Mouse (Mus musculus): ENCODE measurements at regions not wholly inside any gene's neighbourhood (a gene's known extent, or its start where the extent isn't known, plus 50 kb on each side); places are given as distances from the start of the nearest gene placed in this dataset.

DNA sequence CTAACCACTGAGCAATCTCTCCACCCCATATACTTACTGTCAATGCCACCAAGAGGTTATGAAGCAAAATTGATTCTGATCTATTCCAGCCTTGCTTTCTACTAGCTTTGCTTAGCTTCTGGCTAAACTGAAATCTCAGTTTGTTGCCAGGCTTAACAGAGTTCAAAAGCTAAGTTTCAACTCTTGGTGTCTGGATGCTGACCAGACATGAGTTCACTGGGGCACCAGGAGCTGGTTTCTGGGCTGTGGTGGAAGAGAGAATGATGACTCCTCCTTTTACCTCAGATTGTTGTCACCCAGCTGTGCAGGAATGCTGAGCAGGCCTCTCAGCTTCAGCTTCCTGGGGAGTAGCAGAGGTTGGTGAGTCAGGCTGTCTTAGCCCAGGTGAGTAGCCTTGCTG is 464.1 kb upstream of the Nrp1 start:
- DNase-seq (ENCODE audit: low read depth, low spot score): no peak

DNA sequence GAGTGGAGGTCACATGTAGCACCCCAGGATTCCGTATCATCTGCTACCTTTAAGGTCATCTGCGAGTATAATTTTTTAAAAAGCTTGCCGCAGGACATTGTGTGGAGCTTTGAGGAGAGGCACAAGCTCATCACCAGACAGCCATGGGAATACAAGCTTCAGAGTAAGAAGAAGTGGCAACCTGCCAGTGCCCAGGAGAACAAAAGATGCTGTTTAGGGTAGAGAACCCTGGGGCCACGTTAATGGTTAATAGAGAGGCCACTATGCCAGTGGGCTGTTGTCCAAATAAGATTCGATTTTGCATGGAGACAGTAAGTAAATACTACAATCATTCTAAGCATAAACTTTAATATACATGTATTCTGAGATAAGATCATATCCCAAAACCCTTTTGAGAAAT is 450.0 kb upstream of the Nrp1 start:
- DNase-seq (ENCODE audit: low read depth, low spot score): no peak

DNA sequence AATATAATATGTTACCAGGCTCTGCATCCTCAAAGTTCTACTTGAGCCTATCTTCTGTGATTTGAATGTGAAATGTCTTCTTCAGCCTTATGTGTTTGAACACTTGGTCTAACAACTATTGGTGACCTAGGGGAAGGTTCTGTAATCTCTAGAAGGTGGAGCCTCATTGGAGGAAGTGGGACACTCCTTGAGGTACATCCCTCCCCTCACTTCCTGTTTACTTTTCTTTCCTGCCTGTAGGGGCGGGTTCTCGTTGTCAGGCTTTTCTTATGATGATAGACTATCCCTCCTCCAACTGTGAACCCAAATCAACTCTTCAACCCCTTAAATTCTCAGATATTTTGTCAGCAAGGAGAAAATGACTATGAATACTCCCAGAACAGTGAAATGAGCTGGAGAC is 448.8 kb upstream of the Nrp1 start:
- DNase-seq (ENCODE audit: low read depth, low spot score): no peak

DNA sequence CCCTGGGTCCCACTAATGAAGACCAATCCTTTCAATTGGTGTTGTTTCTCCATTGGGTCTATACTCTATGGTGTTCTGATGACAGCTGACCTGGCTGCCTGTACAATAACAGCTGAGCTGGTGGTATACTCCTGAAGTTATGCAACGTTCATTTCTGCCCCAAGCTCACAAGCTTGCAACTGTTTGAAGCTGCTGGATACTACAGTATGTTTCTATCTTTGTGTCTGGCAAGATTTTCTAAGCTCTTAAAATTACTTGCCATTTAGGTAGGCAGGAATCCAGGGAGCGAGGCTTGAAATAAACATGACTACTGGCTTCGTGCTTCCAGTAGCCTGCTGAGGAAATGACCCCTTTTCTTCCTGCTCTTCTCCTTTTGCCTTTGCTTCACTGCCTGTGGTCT is 444.3 kb upstream of the Nrp1 start:
- DNase-seq (ENCODE audit: low read depth, low spot score): peak; percentile 84

DNA sequence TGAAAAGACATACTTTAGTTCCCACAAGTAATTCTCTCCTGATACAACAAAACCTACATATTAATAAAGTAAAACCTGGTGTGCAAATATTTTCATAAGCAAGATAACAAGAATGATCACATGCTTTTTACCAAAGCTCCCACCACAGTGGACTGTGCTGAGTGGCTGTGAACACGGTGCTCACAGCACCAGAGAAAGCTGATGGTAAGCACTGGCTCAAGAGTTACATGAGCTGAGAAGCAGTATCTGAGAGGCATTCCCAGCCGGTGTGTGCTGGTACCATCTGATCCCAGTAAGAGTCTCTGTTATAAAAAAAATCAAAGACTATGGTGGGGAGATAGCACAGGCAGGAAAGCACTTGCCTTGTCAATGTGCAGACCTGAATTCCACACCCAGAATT is 443.5 kb upstream of the Nrp1 start:
- no peak for DNase-seq (ENCODE audit: low read depth, low spot score)

DNA sequence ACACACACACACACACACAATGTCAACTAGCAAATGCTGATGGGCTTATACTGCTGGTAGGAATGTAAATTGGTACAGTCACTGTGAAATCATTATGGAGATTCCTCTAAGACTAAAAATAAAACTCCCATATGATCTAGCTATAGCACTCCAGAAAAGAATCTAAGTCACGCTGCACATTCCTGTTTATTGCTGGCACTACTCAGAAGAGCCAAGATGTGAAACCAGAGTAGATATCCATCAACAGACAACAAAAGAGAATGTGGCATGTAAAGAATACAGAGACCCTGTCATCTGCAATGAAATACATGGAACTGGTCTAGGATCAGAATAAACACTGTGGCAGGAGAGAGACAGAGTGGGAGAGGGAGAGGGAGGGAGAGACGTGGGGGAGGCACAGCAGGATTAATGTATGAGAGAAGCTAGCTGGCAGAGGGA is 442.8 kb upstream of the Nrp1 start:
- peak; percentile 70 for DNase-seq (ENCODE audit: low read depth, low spot score)

DNA sequence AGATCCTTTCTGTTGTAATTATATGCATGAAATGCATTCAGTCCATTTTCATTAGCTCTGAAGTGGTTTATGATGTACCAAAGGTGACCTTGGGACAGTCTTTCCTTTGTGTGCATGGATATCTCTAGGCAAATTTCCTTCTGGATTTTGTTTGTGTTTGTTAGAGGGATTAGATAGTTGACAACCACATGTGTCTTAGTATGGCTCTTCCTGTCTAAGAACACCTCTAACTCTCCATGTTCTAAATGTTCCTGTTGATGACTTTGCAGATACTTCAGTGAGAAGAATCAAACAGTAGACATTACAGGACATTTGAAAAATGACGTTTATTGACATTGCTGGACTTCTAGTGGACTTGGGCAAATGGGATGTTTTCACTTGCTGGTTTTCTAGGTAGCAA is 436.5 kb upstream of the Nrp1 start:
- DNase-seq (ENCODE audit: low read depth, low spot score): no peak

DNA sequence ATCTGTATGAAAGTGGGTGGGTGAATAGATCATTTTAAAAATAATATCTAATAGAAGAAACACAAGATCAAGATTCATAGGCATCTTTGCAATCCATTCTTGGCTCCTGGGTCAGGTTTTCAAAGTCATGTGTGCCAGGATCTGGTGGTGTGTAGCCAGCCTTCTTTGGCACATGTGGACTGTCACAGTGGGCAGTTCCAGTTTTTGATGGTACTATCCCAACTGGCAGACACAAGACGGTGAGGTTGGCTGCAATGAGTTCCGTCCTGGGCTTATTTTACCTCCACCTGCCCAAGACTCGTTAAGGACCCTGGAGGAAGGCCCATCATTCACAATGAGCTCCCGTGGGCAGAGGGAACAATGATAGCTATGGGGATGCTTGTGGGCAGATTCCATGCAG is 435.1 kb upstream of the Nrp1 start:
- DNase-seq (ENCODE audit: low read depth, low spot score): no peak

DNA sequence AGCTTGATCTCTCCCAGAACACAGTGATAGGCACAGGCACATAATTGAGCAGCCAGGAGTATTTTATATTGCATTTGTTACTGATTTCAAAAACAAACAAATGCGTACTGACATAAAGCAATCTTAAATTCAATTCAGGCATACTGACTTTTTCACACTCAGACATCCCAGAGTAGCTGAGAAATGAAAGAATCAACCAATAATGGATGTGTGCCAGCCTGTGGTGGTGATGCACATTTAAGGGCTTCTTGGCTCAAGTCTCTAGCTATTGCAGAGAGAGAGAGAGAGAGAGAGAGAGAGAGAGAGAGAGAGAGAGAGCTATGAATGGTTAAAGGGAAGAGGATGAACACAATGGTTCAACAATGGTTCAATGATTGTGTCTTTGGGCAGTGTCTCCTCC is 426.1 kb upstream of the Nrp1 start:
- DNase-seq (ENCODE audit: low read depth, low spot score): no peak

DNA sequence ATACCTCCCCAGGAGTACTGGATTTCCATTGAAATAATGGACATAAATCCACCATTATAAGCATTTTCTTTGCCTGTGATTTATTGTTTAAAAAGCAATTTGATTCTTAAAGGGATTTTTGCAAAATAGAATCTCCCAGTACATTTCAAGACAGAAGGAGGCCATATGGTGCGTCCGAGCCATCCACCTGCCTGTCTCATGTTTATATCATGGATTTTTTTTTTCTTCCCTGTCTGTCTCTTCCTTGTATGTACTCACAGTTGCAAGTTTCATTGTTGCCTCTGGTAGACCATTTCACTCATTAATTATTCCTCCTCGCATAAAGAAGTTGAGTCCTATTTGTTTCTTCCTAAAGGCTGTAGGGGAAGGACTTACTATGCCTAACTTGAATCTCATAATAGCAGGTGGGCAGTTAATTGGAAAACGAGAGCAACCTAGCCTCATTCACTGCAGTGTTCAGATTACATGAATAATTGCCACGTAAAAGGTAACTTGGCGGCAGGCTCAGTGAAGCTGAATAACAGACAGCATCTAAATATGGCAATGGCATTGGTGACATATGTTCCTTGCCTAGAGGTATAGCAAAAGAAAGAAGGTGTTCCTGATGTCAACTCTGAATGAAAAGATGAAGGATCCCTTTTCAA is 421.5 kb upstream of the Nrp1 start:
- DNase-seq (ENCODE audit: low read depth, low spot score): no peak

DNA sequence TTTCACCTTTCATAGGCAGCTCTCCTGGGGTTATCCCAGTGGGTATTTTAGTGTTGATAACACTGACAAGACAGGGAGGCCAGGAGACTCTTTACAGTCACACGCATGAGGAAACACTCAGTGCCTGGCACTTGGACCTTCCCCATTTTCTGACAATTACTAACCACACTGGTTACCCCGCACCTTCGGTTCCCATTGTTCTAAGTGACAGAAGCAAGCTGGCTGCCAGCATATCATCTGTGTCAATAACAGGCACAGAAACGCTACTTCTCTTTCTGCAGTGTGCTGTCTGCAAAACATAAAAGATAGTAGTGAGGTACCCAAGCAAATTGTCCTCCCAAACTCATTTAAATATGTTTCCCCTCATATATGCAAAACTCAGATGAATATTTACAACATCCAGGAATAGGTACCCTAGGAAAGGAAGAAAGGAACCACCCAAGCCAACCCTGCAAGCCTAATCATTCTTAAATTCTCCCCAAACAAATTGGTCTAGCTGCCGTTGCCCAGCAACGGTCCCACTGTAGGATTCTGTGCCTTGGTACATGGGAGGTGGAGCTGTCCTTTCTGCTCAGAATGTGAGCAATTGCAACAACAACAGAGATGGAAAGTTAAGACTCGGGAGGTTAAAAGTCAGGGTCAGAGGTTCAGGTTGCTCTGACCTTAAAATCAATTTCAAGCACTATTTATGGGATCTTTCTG is 419.0 kb upstream of the Nrp1 start:
- DNase-seq (ENCODE audit: low read depth, low spot score): no peak

DNA sequence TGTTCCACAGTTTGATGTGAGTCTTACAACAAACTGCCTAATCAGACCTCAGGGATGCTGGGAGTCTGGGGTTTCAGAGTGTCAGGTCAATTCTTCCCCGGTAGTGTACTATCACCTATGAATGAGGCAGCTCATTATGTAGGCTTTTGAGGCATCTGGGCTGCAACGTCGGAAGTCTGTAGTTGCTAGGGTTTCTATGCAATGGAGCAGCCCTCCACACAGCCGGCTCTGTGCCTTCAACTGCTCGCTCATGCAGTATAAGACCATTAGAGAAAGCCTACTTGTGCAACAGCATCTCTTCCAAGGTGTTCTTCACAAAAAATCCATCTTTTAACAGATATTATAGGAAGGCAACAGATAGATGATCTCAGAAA is 418.4 kb upstream of the Nrp1 start:
- DNase-seq (ENCODE audit: low read depth, low spot score): no peak

DNA sequence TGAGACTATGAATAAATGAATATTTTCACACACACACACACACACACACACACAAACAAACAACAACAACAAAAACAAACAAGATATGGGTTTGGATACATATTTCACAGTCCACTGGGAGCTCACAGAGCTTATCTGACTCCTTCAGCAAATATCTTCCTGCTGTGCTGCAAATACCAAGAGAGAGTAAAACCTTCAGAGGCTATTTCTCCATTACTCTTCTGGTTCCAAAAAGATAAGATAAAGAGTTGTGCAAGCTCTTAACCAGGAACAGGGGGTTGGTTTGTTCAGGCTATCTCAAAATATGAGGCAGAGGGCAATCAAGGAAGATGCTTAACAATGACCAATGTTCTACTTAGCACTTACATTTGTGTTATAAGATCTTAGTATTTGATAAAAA is 416.1 kb upstream of the Nrp1 start:
- DNase-seq (ENCODE audit: low read depth, low spot score): no peak

DNA sequence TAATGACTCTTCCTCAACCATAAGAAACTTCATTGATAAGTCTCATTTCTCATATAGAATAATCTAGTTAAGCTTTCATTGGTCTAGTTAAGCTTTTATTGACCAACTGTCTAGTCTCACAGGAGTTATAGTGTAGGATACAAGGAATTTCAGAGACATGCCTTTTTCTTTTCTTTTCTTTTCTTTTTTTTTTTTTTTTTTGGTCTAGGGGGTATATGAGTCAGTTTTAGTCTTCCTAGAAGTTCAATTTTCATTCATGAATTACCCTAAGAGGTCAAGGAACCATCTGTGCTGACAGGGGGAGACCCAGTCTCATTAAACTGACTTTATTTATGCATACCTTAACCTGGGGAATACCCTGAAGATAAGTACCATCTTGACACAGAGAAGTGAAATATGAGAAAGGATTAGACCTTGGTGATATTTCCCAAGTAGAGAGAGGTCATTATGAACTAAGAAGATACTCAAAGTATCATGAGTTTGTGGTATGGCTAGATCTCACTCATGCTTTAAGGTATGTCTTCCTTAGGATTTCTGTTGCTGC is 413.4 kb upstream of the Nrp1 start:
- DNase-seq (ENCODE audit: low read depth, low spot score): no peak

DNA sequence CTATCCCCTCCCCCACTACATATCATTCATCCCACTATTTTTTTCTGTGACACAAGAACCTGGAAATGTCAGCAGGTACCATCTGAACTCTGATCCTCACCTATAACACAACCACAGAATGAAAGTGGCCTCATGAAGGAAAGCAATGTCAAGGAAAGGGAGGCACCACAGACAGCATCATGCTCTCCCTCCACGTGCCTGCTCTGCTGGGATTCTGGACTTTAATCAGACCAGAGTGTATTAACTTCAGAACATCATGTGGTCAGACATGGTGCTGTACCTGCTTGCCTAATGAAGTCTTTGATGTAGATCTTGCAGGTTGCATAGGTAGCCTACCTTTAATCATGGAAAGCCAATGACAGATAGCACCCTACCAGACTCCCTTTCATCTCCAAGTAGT is 400.8 kb upstream of the Nrp1 start:
- no peak for DNase-seq (ENCODE audit: low read depth, low spot score)

DNA sequence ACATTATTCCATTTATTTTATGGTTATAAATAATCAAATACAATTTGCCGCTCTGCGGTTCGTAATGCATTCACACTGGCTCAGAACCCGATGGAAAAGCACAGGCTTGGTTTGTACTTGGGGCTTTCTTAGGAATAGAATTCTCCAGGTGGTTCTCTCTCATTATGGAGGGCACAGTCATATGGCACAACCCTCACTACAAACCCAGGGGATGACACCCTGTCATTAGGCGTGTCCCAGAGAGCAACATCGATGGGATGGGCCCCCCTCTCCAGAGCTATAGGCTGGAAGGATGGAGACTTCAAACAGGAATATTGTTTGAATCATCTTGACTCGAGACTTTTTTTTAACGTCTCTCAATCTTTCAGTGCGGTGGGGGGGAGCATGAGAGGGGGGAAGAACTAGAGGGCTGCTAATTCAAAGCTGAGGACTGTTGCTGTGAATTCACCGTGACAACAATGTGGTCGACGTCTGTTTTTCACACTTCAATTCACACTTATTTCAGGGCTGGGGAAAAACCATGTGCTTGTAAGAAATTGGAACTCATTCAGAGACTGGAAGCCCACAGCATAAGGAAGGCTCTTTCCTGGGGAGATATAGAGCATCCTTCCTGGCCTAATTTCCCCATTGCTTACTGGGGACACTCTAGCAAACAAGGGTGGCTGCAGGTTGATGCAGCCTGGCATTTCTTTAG is 399.9 kb upstream of the Nrp1 start:
- DNase-seq (ENCODE audit: low read depth, low spot score): no peak

DNA sequence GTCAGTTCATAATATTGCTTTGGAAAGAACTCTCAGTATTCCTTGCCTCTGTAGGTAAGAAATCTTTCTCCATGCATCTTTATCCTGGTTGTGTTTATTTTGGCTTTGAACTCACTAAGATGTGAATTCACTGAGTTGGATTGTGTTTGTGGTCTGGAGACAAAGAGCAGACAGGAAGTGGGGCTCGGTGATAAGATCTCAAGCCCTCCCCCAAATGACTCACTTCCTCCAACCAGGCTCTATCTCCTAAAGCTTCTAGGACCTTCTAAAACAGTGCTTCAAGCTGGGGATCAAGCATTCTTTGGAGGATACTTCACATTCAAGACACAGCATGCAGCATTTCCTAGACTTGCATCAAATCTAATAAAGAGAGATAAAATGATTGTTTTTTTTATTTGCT is 395.5 kb upstream of the Nrp1 start:
- DNase-seq (ENCODE audit: low read depth, low spot score): no peak

DNA sequence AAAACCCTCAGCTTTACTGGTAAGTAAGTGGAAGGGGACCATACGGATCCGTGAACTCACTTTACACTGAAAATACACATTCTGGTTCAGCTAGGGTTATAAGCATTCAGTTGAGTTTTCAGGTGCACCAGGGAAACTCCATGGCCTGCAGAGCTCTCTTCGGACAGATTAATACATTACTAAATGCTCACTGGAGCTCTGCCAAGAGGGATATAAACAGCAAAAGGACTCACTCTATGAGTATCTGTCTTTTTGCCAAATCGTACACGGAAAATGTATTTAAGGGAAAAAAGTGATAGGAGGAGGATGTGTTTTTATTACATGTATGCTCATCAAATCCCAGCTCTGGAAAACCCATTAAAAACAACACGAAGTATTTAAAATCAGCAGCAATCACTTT is 394.8 kb upstream of the Nrp1 start:
- DNase-seq (ENCODE audit: low read depth, low spot score): no peak

DNA sequence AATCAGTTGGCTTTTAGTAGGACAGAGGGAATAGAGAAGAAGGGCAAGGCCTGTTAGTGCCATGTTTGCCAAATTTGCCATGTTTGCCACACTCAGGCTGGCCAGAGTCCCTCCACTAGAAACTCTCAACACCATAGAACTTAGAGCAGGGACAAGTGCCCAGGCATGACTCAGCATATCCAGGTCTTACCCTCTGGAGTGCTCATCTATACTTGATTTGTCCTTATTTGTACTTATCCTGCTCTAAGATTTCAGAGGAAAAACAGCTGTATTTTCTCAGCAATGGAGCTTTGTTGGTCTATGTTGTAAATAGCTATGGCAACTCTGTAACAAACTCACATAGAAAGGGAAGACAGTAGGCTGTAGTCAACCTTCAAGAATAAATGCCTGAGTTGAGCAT is 393.6 kb upstream of the Nrp1 start:
- DNase-seq (ENCODE audit: low read depth, low spot score): no peak

DNA sequence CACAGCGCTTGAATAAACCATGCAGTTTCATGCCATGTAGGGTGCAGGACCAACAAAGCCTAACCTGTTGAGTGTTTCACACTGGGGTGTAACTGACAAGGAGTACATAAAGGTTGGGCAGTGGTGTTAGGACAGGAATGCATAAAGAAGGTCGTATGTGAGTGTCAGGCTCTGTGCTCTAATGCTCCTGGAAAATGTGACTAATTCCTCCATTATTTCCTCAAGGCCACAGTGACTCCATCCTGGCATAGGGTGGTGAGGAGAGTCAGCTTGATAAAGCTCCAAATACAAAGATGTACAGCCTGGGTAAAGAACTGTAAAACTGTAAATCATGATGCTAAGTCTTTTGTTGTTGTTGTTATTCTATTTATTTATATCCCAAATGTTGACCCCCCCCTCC is 393.1 kb upstream of the Nrp1 start:
- DNase-seq (ENCODE audit: low read depth, low spot score): no peak

DNA sequence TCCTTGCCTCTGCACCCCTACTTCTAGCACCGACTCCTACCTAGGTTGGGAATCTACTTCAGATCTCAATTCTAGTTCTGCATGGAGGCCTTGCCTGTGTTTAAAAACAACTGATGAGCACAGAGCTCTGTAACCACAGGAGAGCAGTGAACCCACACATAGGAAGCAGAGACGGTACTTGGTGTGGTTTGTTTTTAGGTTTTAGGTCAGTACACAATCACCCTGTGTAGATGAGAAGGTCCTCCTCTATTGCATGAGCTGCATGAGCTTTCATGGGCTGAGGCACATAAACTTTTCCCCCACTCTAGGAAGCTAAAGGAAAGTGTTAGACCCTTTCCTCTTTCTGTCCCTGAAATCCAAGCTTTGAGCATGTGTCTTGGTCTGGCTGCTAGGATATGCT is 390.4 kb upstream of the Nrp1 start:
- DNase-seq (ENCODE audit: low read depth, low spot score): no peak

DNA sequence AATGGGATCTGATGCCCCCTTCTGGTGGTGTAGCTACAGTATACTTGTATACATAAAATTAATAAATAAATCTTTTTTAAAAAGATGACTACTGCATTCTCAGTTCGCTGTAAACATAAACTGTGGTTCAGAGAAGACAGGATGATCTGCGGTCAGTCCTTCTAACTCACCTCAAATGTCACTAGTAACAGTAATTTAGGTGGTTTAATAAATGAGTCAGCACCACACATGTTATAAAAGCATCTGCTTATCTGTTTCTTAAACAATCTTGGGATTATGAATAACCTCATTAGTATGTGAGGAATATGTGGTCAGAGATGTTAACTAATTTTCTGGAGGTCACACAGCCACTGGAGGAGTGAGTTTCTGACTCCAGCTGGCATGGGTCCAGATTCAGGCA is 385.2 kb upstream of the Nrp1 start:
- DNase-seq (ENCODE audit: low read depth, low spot score): no peak

DNA sequence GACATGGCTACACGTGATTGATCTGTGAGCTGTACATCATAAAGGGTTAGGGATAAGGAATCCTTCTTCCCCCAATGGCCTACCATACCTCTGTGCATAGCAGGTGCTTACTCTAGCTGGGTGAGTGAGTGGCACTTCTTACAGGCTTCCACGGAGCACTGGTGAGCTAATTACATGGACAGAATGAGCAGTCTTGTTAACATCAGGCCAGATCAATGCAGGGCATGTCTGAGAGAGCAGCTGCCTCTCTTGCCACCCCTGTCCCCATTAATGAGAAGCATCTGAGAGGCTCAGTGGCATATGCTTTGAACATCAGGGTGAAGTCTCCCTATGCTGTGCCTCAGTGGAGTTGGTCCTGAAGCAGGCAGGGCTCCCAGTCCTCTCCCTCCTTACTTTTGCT is 380.7 kb upstream of the Nrp1 start:
- DNase-seq (ENCODE audit: low read depth, low spot score): no peak

Measured in telencephalon, adult 2 months (tissue).